Mouse (Mus musculus) frontal cortex, postnatal 14 days (tissue): Measurements from ENCODE around the gene Nme2.

Experiments
- DNase-seq, 2 experiments: peaks; one replicate each; pipeline ENCODE4 v3.0.0; 2022; ENCODE audit warnings: low spot score in 2 of 2

Nme2 gene

DNA sequence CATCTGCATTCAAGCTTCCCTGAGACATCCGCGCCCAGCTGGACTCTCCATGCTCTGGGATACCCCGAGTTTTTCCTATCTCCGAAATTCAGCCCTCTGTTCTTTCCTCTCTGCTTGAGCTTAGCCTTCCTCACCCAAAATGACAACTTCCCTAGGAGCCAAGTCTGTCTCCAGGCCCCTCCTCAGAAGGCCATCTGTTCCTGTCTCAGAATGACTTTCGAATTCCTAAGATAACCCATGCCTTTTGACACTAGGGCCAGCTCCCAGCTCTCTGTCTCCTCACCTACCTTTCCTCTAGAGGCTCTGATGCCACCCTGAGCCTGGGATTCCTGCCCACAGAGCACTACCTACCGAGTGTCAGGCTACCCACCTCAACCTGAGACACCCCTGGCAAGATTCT, at the start of gene Nme2:
Nme2 (minus strand) TSS at position 101 of the 400 bp plus-strand sequence.
- no peak for DNase-seq

DNA sequence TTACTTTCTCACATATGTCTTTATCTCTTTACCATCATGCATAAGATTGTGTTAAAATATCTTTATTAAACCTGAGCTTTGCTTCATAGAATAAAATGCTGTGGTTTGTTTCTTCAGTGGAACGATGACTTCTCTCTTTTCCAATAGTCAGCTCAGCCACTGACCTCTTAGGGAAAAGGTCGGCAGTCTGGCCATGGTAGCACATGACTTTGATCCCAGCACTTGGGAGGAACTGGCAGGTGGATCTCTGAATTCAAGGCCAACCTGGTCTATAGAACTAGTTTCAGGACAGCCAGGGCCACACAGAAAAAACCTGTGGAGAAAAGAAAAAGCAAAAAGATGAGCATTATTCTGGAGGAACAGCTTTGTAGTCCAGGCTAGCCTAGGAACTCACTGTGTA, 47.3 kb upstream of the Nme2 start:
- no peak for DNase-seq

DNA sequence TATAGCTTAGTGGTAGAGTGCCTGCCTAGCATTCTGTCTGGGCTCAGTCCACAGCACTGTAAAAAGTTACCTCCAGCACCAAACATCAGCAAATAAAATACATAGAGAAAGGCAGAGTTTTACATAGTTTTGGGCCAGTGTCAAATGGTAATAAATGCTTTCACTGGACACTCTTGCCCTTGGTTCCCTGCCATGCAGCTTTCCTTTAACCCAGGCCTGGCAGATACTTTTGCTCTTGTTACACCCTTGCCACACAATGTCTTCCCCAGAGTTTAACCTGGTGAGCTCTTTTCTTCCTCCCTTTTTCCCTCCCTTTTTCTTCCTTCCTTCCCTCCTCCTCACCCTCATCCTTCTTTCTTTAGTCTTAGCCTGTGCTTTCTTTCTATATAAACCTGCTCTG, 43.2 kb upstream of the Nme2 start:
- DNase-seq = no peak

DNA sequence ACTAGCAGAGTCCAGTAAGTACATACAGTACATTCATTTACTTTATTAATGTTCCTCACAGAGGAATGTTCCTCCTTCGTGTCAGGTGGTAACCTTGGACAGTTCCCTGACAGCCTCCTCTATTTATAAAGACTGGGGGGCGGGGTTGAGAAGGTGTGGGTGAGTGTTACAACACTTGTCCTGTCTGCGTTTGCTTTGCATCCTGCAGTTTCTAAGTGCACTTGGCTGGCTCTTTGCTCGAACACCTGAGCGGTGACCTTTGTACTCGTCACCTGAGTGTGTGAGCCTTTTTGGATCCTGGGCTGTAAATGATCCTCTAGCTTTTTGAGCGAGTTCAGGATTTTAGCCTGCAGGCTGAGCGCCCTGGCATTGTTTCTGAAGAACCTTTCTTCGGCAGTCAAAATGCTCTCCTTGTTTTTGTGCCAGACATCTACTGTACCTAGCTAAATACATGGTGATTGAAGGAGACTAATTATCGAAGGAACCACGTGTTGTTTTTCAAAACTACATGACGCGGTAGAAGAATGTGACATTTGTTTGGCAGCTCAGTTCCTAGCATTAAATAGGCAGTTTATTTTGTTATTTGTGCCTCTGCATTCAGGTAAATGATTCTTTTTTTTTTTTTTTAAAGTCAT, 41.2 kb upstream of the Nme2 start:
- no peak for DNase-seq

DNA sequence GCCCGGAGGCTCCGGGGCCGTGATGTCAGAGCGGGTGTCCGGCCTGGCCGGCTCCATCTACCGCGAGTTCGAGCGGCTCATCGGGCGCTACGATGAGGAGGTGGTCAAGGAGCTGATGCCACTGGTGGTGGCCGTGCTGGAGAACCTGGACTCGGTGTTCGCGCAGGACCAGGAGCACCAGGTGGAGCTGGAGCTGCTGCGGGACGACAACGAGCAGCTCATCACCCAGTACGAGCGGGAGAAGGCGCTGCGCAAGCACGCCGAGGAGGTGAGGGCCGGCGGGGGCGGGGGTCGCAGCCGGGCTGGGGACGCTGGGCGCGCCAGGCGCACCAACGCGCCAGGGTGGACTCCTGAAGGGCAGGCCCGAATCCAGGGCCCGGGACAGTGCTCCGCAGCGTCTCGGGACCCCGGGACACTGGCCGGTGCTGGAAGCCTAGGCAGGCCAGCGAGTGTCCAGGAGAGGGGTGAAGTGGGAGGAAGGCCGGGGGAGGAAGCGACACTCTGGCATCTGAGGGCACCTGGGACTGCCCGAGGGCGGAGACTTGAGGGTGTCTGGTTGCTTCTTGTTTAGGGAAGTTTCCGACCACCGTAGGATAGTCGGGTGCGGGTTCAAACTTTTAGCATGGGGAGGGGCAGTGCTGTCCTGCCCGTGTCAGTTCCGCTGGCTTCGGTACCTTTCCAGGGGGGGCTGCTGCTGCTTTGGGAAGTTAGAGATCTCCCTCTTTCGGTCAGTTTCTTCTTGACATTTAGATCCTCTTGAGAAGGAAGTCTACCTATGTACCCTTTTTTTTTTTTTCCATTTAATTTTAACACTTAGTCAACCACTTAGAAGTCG, 40.5 kb upstream of the Nme2 start:
- peak; percentile 44 to 46 for DNase-seq

DNA sequence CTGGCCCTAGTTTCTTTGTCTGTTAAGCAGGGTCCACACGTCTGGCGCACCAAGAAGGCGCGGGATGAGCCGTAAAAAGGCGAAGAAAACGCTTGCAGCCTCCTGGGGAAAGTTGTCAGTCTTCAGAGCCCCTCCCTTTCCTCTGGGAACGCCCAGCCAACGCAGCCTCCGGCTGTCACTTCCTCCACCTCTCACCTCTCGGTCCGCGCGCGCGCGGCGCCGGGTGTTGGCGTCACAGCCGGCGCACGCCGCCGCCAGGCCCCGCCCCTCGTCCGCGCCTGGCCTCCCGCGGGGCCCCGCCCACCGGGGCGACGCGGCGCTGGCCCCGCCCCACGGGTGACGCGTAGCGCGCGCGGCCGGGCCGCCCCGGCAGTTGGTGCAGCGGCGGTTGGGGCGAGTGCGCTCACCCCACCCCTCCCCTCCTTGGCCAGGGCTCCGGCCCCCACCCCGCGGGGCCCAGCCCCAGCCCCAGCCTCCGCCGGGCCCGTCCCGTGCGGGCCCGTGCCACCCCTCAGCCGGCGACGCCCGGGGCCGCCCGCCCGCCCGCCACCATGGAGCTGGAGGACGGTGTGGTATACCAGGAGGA, 39.8 kb upstream of the Nme2 start, which contains the start of gene Spag9:
Spag9 (plus strand) TSS at position 372 of the 586 bp plus-strand sequence.
- DNase-seq = peak; percentile 87

DNA sequence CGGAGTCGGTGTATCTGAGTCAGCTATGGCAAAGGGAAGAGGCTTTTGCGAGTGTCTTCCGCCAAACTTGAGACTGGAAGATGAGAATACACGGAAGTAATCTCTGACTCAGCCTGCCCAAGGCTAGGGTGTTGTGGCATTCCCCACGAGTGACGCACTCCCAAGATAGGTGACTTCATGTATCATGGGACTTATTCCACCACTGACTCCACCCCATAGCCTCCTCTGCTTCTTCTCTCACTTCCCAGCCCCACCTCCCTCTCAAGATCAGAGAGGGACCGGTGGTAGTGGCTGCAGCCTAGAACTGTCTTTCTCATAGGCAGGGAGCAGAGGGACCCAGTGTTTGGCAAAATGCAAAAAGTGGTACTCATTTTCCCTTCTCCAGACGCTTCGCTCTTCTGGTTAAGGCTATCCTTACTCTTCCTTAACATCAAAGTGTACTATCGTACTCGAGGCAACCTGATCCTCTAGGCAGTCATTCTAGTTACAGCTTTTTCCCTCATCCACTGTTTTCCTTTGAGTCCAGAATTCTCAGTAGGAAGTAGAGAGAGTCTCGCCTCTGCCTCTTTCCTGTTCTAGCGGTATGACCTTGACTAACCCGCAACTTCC, 39.2 kb upstream of the Nme2 start:
- DNase-seq = peak; percentile 58 to 75

DNA sequence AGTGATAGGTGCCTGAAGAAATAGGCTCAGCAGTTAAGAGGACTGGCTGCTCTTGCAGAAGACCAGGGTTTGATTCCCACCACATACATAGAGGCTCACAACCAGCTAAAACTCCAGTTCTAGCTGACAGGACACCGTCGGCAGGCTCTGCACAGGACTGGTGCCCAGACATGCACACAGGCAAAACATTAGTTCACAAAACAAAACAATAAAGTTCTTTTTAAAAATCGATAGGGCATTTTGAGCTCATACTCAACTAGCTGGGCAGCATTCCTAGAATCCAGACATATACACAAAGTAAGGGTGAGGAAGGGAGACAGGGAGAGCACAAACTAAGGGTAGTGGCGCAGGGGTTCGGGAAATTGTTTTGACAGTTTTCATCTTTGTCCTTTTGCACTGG, 38.5 kb upstream of the Nme2 start:
- DNase-seq = no peak

DNA sequence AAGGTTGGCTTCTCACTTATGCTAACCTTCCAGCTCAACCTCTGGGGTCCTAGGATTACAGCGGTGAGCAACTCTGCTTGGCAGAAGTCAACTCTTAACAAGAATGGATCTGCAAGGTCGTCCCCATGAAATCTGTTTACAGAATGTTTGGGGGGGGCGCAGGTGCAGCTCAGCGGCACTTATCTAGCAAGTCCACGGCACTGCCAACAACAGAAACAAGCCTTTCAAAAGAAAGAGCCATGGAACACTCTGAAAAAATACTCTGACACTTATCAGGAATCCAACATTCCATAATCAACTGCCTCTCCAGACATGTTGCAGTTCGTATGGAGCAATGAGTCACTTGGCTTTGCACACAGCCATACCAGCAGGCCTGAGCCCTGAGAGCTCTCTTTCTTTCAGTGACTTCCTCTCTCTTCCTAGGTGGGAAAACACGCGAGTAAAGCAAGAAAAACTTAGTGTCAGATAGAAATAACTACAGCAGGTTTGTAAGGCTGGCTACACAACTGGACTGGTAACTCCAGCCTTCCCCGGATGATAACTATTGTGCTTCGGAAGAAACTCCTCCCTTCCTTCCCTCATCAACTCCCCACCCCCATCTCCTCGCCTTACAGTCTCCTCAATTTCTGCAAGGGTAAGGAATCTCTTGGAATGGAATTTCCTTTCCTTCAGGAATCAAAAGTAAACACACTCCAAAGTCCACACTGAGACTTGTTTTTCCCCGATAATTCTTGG, 32.4 kb upstream of the Nme2 start:
- no peak for DNase-seq

DNA sequence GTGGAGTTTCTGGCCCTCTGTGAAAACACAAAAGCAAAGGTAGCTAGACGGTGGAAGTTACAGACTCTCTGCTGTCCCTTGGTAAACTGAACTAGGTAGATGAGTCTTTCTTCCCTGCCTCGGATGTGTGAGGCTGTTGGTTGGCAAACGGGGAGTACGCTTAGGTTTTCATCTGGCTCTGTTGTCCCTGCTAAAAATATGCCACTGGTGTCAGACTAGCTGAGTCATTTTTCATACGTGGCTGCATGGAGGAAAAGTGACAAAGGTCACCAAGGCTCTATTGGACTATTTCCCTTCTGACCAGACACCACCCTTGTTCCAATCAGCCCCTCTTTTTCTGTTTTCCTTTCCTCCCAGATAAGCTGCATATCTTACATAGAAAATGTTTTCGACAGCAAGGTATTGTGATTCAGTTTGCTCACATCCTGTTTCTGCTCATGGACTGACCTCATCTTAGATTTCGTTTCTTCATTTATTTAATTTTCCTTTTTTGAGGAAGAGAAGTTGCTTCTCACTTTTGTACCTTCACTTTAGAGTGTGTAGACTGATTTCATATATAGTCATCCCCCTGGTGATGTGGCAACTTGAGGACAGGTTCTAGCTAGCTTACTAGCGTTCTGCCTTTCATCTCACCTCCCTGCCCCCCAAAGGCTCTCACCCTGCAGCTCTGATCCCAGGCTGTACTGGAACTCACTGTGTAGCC, 31.7 kb upstream of the Nme2 start:
- no peak for DNase-seq

DNA sequence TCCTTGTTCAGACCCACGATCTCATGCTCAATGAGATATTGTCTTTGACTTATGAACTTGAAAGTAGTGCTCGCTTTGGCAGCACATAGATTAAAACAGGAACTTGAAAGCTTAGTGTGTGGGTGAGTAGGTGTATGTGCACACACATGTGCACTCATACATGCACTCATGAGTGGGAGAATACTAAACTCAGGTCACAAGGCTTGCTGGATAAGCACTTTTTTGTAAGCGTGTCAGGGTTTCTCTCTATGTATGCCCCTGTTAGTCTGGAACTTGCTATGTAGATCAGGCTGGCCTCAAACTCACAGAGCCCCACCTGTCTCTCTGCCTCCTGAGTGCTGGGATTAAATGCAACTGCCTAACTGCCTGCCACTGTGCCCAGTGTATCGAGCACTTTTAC, 31.0 kb upstream of the Nme2 start:
- no peak for DNase-seq

DNA sequence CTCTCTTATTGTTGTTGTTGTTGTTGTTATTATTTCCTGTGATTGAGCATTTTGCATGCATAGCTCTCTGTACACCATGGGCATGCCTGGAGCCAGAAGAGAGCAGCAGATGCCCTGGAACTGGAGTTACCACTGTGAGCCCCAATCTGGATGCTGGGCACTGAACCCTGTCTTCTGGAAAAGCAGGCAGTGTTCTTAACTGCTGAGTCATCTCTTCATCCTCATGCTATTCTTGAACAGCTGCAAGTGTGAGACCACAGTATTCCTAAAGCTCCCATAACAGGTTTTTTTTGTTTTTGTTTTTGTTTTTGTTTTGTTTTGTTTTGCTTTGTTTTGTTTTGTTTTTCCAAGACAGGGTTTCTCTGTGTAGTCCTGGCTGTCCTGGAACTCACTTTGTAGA, 30.2 kb upstream of the Nme2 start:
- no peak for DNase-seq

DNA sequence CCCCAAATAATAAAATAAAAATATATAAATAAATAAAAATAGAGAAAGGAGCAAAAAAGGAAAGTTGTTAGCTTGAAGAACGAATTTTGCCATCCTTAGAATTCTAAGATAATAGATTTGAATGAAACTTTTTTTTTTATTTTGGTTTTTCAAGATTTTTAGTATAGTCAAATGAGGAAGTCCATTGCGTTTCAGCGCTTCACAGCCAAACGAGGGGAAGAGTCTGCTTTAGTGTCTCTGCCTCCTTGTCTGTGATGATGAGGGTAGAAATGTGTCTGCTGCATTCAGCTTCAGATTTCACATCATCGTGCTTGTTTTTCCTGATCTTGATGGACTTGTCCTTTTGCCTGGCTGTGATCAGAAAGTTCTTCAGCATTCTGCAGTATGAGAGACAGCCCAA, 29.2 kb upstream of the Nme2 start:
- DNase-seq = no peak

DNA sequence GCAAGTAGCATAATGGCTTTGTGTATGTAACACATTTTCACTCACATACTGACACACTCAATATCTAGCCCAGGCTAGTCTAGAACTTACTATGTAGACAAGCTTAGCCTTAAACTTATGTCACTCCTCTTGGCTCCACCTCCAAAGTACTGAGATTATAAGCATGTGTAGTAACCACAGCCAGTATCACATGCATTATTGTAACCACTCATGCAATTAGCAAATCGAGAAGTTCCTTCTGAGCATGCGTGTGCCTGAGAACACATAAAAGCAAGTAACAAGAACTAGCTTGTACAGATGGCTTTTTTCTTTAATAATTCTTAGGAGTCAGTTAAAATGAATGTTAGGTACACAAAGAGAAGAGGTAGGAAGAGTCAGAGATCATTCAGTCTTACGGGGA, 28.6 kb upstream of the Nme2 start:
- no peak for DNase-seq

DNA sequence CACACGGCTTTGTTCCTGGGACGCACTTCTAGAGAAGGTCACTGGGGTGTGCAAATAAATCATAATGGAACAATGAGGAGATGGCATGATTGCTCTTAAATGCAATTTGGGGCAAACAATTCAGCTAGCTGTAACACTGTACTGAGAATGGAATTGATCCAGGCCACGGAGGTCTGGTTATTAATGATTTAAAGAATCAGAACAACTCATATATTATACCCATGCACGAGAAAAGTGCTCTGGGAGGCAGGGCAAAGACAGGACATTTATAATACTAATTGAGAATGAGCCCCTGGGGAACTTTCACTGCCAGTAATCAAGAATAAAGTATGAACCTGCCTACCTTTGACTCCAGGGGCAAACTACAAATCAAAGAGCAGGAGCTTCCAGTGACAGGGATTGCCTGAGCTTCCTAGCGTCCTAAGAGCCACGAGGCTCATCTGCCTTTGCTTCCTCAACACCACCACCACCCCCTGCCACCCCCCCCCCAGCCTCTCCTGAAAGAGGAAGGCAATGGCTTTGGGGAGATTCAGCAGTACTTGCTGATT, 23.5 kb upstream of the Nme2 start:
- no peak for DNase-seq

DNA sequence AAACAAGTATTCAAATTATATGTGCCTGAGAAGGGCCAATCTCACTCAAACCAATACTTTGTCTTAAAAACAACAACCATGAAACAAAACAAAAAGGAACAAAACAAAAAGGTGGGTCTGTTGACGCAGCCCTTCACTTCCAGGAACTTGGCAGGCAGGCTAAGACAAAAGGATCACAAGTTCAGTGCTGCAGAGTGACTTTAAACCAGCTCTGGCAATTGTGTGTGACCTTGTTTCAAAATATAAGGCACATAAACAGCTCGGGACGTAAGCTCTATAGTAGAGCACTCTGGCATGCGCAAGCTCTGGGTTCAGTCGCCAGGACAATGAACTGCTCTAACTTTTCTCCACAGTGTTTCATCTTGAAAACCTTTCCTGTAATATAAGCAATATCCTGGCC, 16.9 kb upstream of the Nme2 start:
- no peak for DNase-seq

DNA sequence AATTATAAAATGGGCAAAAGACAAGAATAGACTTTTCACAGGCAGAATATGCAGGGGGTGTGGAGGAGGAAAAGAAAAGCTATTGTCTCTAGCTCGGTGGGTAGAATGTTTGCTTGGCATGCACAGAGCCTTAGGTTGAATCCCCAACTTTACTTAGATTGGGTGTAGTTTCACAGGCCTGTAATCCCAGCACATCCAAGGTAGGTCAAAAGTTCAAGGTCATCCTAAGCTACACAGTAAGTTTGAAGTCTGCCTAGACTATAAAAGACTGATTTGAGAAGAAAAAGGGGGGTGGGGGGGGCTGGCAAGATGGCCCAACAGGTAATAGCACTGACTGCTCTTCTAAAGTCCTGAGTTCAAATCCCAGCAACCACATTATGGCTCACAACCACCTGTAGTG, 13.7 kb upstream of the Nme2 start:
- no peak for DNase-seq

DNA sequence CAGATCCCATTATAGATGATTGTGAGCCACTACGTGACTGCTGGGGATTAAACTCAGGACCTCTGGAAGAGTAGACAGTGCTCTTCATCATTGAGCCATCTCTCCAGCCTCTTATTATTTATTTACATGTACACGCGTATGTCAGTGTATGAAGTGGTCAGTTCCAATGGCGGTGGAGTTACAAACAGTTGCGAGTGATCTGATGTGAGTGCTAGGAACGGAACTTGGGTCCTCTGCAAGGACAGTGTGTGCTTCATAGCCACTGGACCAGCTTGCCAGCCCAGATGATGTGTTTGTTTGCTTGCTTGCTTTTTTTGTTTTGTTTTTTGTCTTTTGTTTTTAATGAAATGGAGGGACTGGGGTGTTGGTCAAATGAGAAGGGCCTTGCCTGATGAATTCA, 13.1 kb upstream of the Nme2 start:
- DNase-seq = no peak

DNA sequence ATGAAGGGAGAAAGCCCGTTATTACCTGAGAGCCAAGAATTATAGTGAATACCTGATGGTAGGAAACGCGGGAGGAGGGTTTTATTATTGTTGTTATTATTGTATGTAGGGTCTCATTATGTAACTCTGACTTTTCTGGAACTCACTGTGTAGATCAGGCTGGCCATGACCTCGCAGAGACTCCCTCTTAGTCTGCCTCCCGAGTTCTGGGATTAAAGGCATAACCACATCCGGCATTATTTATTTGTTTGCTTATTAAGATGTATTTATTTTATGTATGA, 12.7 kb upstream of the Nme2 start:
- no peak for DNase-seq

DNA sequence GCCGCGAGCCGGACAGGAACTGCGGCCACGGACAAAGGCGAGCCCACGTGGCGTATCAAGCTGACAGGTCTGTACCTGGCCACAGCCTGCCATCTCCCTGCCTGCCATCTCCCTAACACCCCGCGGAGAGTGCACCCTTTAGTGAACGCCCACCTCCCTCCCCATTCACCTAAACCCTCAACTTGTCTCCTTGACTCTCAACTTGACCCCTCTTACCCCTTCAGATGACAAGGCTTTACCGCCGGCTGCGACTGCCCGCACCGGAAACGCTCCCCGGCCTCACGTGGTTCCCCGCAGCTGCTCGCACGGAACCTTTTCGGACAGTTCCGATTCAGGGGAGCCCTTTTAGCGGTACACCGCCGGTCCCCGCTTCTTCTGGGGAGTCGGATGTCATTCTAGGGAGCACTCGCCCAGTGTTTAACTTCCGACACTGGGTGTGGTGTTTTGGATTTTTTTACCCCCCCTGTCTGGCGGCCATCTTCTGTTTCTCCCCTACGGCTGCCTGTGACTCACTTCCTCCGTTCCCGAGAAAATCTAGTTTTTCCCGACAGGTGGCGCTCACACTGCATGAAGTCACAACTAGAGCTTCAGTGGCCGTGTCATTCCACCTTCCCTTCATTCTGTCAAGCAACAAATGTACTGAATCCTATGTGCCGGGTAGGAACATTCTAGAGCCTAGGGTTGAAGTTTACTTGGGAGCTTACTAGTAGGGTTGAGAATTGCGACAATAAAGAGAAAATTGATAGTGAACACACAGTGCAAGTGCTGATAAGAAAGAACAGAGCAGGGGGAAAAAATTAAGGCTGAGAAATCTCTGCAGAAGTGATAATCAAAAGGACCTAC, 12.2 kb upstream of the Nme2 start, which contains the start of the genes Gm20390 and Nme1:
Gm20390 (minus strand) TSS at position 289 of the 843 bp plus-strand sequence.
Nme1 (minus strand) TSS at position 517 of the 843 bp plus-strand sequence.
- peak; percentile 96 to 98 for DNase-seq
